Mouse (Mus musculus): Measurements from ENCODE around the gene Klhl18. TPM values are rescaled to one million over a fixed set of nuclear protein-coding genes. Genes with fewer than 3 reads are reported as not detected.

Klhl18 gene
- 9.3 and 11.6 TPM in 2 replicates for polyA plus RNA-seq (2015; fragmentation: Nextera tagmentation; extraction: Ambion mirVana)

DNA sequence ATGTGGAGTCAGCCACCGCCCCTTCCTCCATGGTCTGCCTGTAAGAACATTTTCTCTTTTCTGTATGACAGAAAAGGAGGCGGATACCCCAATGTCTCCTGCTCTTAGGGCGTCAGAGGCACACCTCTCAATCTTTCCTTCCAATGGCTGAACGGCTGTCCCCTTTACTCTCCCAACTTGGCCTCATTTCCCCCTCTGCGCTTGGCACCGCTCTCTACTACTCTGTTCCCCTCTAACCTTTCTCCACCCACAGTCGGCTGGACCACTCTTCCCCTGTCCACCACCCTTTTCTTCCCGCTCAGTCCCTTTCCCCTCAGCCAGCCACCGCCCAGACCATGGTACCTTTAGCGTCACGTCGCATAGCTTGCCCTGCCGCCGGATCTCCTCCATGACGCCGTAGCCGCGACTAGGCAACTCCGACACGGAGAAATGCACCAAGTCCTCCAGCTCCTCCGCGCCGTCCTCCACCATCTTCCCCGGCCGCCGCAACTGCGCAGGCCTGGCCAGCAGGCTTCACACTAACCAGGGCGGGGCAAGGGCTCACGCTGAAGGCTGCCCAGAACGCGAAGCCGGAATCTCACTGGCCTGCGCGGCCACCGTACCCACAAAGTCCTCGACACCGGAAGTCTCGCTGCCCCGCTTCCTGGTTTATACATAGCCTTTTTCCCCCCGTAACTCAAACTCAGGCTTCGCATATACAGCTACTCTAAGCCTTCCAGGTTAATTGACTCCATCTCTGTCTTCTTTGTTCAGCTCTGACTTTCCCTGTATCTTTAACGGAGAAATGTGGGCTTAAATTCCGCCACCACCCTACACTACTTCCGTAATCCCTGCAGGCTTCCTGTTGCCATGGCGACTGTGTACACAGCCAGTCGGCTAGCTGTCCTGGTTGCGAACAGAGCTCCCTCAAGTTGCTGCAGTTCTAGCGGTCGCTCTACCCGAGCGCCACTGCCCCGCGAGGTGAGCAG lies at the start of gene Klhl18, which contains the start of gene Kif9:
TSS of gene Klhl18 (minus strand) at position 571 of the 968 bp plus-strand sequence.
TSS of gene Kif9 (plus strand) at position 835 of the 968 bp plus-strand sequence.
- no peaks in the 10 kb centered on the region for H3K36me3 ChIP-seq (ENCODE audit: insufficient read depth, low read length)

DNA sequence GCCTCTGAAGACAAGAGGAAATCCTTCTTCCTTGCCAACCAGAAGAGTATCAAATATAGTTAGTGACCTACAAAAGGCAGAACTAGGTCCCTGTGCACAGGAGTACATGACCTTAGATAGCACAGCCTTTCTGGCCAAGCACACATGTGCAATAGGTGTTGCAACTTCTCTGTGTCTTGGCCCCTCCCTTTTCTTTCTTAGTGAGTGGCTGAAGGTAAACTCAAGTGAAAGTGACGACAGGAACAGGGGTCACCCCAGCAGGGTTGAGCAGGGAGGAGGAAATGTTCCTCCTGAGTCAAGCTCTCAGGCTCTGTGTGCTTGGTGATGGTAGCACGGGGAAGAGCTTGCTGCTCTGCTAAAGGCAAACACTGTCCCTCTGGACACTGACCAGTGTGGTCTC lies 49.2 kb upstream of the Klhl18 start:
- Histone ChIP-seq H3K4me1 (ENCODE audit: insufficient read depth, low read length) (no peaks in the 10 kb centered on the region), H3K4me3 (ENCODE audit: low read length) (no peak overlapping the region), H3K9me3 (ENCODE audit: low read length) (no peaks in the 10 kb centered on the region), H3K27ac (ENCODE audit: low read length) (no peak overlapping the region), H3K9ac (replicated peaks; ENCODE audit: low read length) (no peak overlapping the region), H3K27me3 (ENCODE audit: insufficient read depth, low read length) (no peaks in the 10 kb centered on the region), H3K36me3 (ENCODE audit: insufficient read depth, low read length) (no peaks in the 10 kb centered on the region), H3K4me2 (replicated peaks; ENCODE audit: low read depth, low read length) (no peak overlapping the region)
- WGBS: 39% methylated on average over 2 of the region's 2 CpGs
- no peak for ATAC-seq (ENCODE audit: low FRiP score, low TSS enrichment)

More for the DNA sequence above, at the start of gene Klhl18, which contains the start of gene Kif9:
- Histone ChIP-seq H3K27ac (ENCODE audit: low read length) (peak within 1 kb of the TSS; percentile 84), H3K9me3 (ENCODE audit: low read length) (no peaks in the 10 kb centered on the region), H3K4me3 (ENCODE audit: low read length) (peak within 1 kb of the TSS; percentile 68), H3K4me2 (replicated peaks; ENCODE audit: low read depth, low read length) (peak within 1 kb of the TSS; percentile 93), H3K9ac (replicated peaks; ENCODE audit: low read length) (peak within 1 kb of the TSS; percentile 74), H3K4me1 (ENCODE audit: insufficient read depth, low read length) (peaks cover 14% of the 10 kb centered on the region), H3K27me3 (ENCODE audit: insufficient read depth, low read length) (no peaks in the 10 kb centered on the region)
- WGBS: under 1% methylated on average over 53 of the region's 53 CpGs
- ATAC-seq (ENCODE audit: low FRiP score, low TSS enrichment): peak; percentile 99

DNA sequence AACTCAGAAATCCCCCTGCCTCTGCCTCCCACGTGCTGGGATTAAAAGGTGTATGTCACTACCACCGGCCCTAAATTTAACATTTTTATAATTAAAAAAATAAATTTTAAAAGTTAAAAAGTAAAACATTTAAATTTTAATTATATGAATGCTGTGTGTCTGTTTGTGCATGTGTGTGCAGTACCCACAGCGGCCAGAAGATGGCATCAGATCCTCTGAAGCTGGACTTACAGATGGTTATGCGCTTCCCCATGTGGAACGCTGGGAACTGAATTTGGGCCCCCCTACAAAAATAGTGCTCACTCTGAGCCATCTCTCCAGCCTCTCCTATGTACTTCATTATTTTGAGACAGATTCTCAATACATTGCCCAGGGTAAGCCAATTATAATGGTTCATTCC lies 14.4 kb upstream of the Klhl18 start:
- H3K27ac ChIP-seq (ENCODE audit: low read length): no peak overlapping the region
- no peaks in the 10 kb centered on the region for H3K4me1 ChIP-seq (ENCODE audit: insufficient read depth, low read length)
- no peaks in the 10 kb centered on the region for H3K27me3 ChIP-seq (ENCODE audit: insufficient read depth, low read length)
- peaks cover 9% of the 10 kb centered on the region for H3K9me3 ChIP-seq (ENCODE audit: low read length)
- WGBS: 62% methylated on average over 5 of the region's 5 CpGs
- no peak overlapping the region for H3K9ac ChIP-seq (replicated peaks; ENCODE audit: low read length)
- no peak overlapping the region for H3K4me2 ChIP-seq (replicated peaks; ENCODE audit: low read depth, low read length)
- no peak overlapping the region for H3K4me3 ChIP-seq (ENCODE audit: low read length)
- no peaks in the 10 kb centered on the region for H3K36me3 ChIP-seq (ENCODE audit: insufficient read depth, low read length)
- ATAC-seq (ENCODE audit: low FRiP score, low TSS enrichment): no peak

DNA sequence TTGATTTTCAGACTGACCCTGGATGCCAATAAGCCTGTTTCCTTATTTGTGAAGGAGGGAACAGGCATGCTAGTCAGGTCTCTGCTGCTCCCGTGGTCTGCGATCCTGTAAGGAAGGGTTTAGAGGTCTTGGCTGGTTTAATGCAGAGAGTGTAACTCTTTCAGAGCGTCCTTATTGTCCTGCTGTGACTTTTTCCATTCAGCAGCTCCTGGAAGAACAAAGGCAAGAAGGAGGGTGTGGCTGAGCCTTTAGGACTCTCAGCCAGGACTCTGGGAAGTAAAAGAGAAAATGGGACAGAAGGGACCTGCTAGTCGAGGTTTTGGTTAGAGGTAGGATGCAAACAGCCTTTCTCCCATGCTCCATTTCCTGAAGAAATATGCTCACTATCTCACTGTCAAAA lies 12.3 kb upstream of the Klhl18 start:
- Histone ChIP-seq H3K27me3 (ENCODE audit: insufficient read depth, low read length) (no peaks in the 10 kb centered on the region), H3K9ac (replicated peaks; ENCODE audit: low read length) (no peak overlapping the region), H3K4me3 (ENCODE audit: low read length) (no peak overlapping the region), H3K9me3 (ENCODE audit: low read length) (peaks cover 9% of the 10 kb centered on the region), H3K4me2 (replicated peaks; ENCODE audit: low read depth, low read length) (no peak overlapping the region), H3K4me1 (ENCODE audit: insufficient read depth, low read length) (no peaks in the 10 kb centered on the region), H3K36me3 (ENCODE audit: insufficient read depth, low read length) (no peaks in the 10 kb centered on the region), H3K27ac (ENCODE audit: low read length) (no peak overlapping the region)
- ATAC-seq (ENCODE audit: low FRiP score, low TSS enrichment): no peak
- WGBS: 53% methylated on average over 4 of the region's 4 CpGs

DNA sequence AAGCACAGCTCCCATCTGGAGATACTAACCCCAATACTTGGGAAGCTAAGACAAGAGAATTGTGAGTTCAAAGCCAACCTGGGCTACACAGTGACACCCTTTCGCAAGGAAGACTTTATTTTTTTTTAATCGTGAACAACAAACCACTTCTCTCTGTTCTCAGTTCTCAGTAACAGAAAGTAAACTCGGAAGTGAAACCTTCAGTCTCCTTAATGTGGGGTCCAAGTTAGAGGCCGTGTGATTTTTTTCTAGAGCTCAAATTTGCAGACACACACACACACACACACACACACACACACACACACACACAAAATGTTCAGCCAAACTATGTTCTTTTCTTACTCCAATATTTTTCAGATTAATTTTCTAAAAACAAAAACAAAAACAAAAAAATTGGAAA lies 2.1 kb upstream of the Klhl18 start:
- Histone ChIP-seq H3K4me2 (replicated peaks; ENCODE audit: low read depth, low read length) (no peak overlapping the region), H3K4me3 (ENCODE audit: low read length) (no peak overlapping the region), H3K36me3 (ENCODE audit: insufficient read depth, low read length) (no peaks in the 10 kb centered on the region), H3K4me1 (ENCODE audit: insufficient read depth, low read length) (peaks cover 14% of the 10 kb centered on the region), H3K27me3 (ENCODE audit: insufficient read depth, low read length) (no peaks in the 10 kb centered on the region), H3K27ac (ENCODE audit: low read length) (no peak overlapping the region), H3K9ac (replicated peaks; ENCODE audit: low read length) (no peak overlapping the region), H3K9me3 (ENCODE audit: low read length) (no peaks in the 10 kb centered on the region)
- WGBS: 76% methylated on average over 4 of the region's 4 CpGs
- ATAC-seq (ENCODE audit: low FRiP score, low TSS enrichment): no peak

GRCm38 (mm10) chr9:110477951-110478350 lies 1.5 kb upstream of the Klhl18 start:
- Histone ChIP-seq H3K4me3 (ENCODE audit: low read length) (no peak overlapping the region), H3K9me3 (ENCODE audit: low read length) (no peaks in the 10 kb centered on the region), H3K9ac (replicated peaks; ENCODE audit: low read length) (no peak overlapping the region), H3K4me1 (ENCODE audit: insufficient read depth, low read length) (peaks cover 14% of the 10 kb centered on the region), H3K27ac (ENCODE audit: low read length) (no peak overlapping the region), H3K27me3 (ENCODE audit: insufficient read depth, low read length) (no peaks in the 10 kb centered on the region), H3K4me2 (replicated peaks; ENCODE audit: low read depth, low read length) (no peak overlapping the region), H3K36me3 (ENCODE audit: insufficient read depth, low read length) (no peaks in the 10 kb centered on the region)
- ATAC-seq (ENCODE audit: low FRiP score, low TSS enrichment): no peak
- 61% methylated on average over 11 of the region's 11 CpGs for WGBS

GRCm38 (mm10) chr9:110466179-110466578 lies 10.3 kb downstream of the Klhl18 start:
- ATAC-seq (ENCODE audit: low FRiP score, low TSS enrichment): no peak
- H3K9ac ChIP-seq (replicated peaks; ENCODE audit: low read length): no peak overlapping the region
- no peaks in the 10 kb centered on the region for H3K27me3 ChIP-seq (ENCODE audit: insufficient read depth, low read length)
- H3K4me1 ChIP-seq (ENCODE audit: insufficient read depth, low read length): no peaks in the 10 kb centered on the region
- no peak overlapping the region for H3K27ac ChIP-seq (ENCODE audit: low read length)
- 93% methylated on average over 3 of the region's 3 CpGs for WGBS
- H3K4me2 ChIP-seq (replicated peaks; ENCODE audit: low read depth, low read length): no peak overlapping the region
- peaks cover 3% of the 10 kb centered on the region; the same call in 1 of the 2 replicates for H3K9me3 ChIP-seq (ENCODE audit: low read length)
- H3K4me3 ChIP-seq (ENCODE audit: low read length): no peak overlapping the region
- peaks cover 3% of the 10 kb centered on the region; the same call in 1 of the 2 replicates for H3K36me3 ChIP-seq (ENCODE audit: insufficient read depth, low read length)

- WGBS: 88% methylated on average over 6 of the region's 6 CpGs
- no peak overlapping the region for H3K4me2 ChIP-seq (replicated peaks; ENCODE audit: low read depth, low read length)
- no peak overlapping the region for H3K27ac ChIP-seq (ENCODE audit: low read length)
- no peaks in the 10 kb centered on the region for H3K4me1 ChIP-seq (ENCODE audit: insufficient read depth, low read length)
- ATAC-seq (ENCODE audit: low FRiP score, low TSS enrichment): no peak
- no peak overlapping the region for H3K9ac ChIP-seq (replicated peaks; ENCODE audit: low read length)
- H3K4me3 ChIP-seq (ENCODE audit: low read length): no peak overlapping the region
- no peaks in the 10 kb centered on the region for H3K27me3 ChIP-seq (ENCODE audit: insufficient read depth, low read length)
- peaks cover 3% of the 10 kb centered on the region; the same call in 1 of the 2 replicates for H3K36me3 ChIP-seq (ENCODE audit: insufficient read depth, low read length)
- peaks cover 3% of the 10 kb centered on the region; the same call in 1 of the 2 replicates for H3K9me3 ChIP-seq (ENCODE audit: low read length)
Observed at GRCm38 (mm10) chr9:110465336-110465735, 11.2 kb downstream of the Klhl18 start.

DNA sequence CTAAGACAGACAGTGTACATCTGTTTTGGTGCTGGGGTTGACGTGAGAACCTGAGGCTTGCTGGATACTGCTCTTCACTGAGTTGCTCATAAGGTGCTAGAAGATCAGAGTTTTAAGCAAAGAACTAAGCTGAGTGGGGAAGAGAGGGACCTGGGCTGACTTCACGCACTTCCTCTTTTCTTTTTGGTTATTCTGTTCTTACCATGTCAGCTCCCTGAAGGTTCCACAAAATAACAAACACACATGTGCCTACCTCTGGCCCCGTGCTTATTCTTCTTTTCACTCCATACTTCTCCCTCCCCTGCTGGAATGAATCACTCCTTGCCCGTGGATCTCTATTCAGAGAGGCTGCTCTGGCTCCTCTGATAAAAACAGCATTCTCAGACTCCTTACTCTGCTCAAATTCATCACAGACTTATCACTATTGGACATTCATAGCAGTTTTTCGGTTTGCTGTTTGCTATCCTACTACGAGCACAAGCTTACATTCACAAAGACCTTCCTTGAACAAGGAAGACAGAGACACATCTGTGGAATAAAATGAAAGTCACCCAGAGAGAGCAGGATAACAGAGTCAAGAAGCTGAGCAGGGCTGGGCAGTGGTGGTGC lies 12.4 kb downstream of the Klhl18 start:
- Histone ChIP-seq H3K9me3 (ENCODE audit: low read length) (peaks cover 3% of the 10 kb centered on the region; the same call in 1 of the 2 replicates), H3K36me3 (ENCODE audit: insufficient read depth, low read length) (peaks cover 3% of the 10 kb centered on the region; the same call in 1 of the 2 replicates), H3K9ac (replicated peaks; ENCODE audit: low read length) (no peak overlapping the region), H3K4me2 (replicated peaks; ENCODE audit: low read depth, low read length) (no peak overlapping the region), H3K4me3 (ENCODE audit: low read length) (no peak overlapping the region), H3K4me1 (ENCODE audit: insufficient read depth, low read length) (no peaks in the 10 kb centered on the region), H3K27ac (ENCODE audit: low read length) (no peak overlapping the region), H3K27me3 (ENCODE audit: insufficient read depth, low read length) (no peaks in the 10 kb centered on the region)
- 93% methylated on average over 6 of the region's 6 CpGs for WGBS
- ATAC-seq (ENCODE audit: low FRiP score, low TSS enrichment): no peak
